22 mouse cellular contexts compared by ENCODE assay signal in the genomic region with DNA sequence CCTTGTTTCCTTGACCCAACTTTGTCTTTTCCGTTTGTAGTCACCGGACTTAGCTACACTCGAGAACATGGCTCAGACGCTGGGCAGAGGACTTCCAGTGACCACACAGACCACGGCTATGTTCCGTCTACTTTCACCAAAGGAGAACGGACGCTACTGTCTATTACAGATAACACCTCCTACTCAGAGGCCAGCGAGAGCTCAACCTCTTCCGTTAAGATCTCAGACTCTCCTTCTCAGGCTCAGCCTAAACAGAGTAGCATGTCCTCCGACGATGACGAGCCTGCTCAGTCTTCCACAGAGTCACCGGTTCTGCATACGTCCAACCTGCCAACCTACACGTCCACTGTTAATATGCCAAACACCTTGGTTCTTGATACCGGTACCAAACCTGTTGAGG.
"Had no signal": no experiment of that assay in that cellular context is flagged by ENCODE, and none has a peak within 500 bp of the region (broad histone marks: within the 10 kb centered on the region; RNA-seq: fewer than 3 reads in every experiment).

No protein-coding gene starts in this region.

- H3K4me1 ChIP-seq: heart, embryonic 15.5 days; limb, embryonic 10.5 days; limb, embryonic 12.5 days had no signal

- H3K4me2 ChIP-seq: heart, embryonic 11.5 days; heart, embryonic 13.5 days; heart, embryonic 15.5 days; hindbrain, embryonic 13.5 days; hindbrain, embryonic 15.5 days; limb, embryonic 12.5 days had no signal

- H3K4me3 ChIP-seq: heart, adult 2 months; heart, embryonic 13.5 days; heart, embryonic 15.5 days; hindbrain, embryonic 13.5 days; hindbrain, embryonic 15.5 days; layer of hippocampus, adult 2 months; left cerebral cortex, adult 2 months; limb, embryonic 10.5 days; limb, embryonic 12.5 days had no signal

- H3K9me3 ChIP-seq: heart, embryonic 15.5 days; hindbrain, embryonic 15.5 days; limb, embryonic 10.5 days had no signal

- H3K27me3 ChIP-seq: heart, embryonic 13.5 days; heart, embryonic 15.5 days; hindbrain, embryonic 13.5 days; hindbrain, embryonic 15.5 days; limb, embryonic 12.5 days had no signal

- ATAC-seq: hindbrain, postnatal 0 days; intestine, embryonic 16.5 days had no signal

- DNase-seq: gastrocnemius, postnatal 14 days; gastrocnemius, postnatal 36 days; heart, adult 11 months; heart, adult 2 months; heart, postnatal 14 days; heart, postnatal 36 days; kidney, adult 18-20 months; kidney, adult 8-10 months; kidney, postnatal 10 days; kidney, postnatal 25 days; kidney, postnatal 4 days had no signal

- H3K36me3 ChIP-seq: hindbrain, embryonic 15.5 days had no signal

- H3K27ac ChIP-seq: heart, adult 2 months; heart, embryonic 13.5 days; heart, embryonic 15.5 days; hindbrain, embryonic 13.5 days; hindbrain, embryonic 15.5 days; hindbrain, postnatal 0 days; layer of hippocampus, adult 2 months; left cerebral cortex, adult 2 months; limb, embryonic 10.5 days; limb, embryonic 12.5 days had no signal

- H3K9ac ChIP-seq: heart, embryonic 13.5 days; heart, embryonic 15.5 days; hindbrain, embryonic 13.5 days; hindbrain, embryonic 15.5 days; limb, embryonic 12.5 days had no signal
